Mouse (Mus musculus): ENCODE data around the gene Faim2. TPM values are rescaled to one million over a fixed set of nuclear protein-coding genes. Genes with fewer than 3 reads are reported as not detected.

Gene Faim2
- polyA plus RNA-seq, 1 experiment from 2014 or later: 1.5 TPM

DNA sequence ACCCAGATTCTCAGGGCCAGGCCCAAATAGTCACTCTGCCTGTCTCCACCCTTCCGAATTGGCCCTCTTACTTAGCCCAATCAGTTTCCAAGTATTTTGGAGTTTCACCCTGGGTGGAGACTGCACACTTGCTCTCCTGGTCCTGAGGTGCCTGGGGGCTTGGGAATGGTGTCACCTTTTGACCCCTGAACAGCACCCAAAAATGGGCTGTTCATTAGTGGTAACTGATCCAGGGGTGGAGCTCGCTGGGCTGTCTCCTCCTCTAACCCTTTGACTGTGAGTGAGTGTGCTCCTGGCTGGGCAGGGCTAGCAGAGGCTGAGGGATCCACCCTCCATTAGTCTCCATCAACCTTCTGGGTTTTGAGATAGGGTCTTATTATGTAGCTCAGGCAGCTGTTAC, 21.9 kb upstream of the Faim2 start:
- no peak for TF ChIP-seq CTCF (IDR thresholded peaks at IDR 0.05; ENCODE audit: low read depth)
- H3K4me2 ChIP-seq: no peak overlapping the region
- H3K27ac ChIP-seq (ENCODE audit: low read depth): no peak overlapping the region
- H3K9ac ChIP-seq: no peak overlapping the region
- WGBS: 48% methylated on average over 2 of the region's 2 CpGs
- no peaks in the 10 kb centered on the region for H3K27me3 ChIP-seq (ENCODE audit: insufficient read depth, low read length)
- DNase-seq: no peak
- H3K9me3 ChIP-seq (ENCODE audit: low read depth, low read length): no peaks in the 10 kb centered on the region
- no peak for ATAC-seq (ENCODE audit: insufficient read depth)
- no peaks in the 10 kb centered on the region for H3K36me3 ChIP-seq (ENCODE audit: insufficient read depth)
- H3K4me3 ChIP-seq (ENCODE audit: low read depth, low read length): no peak overlapping the region
- H3K4me1 ChIP-seq (ENCODE audit: insufficient read depth): no peaks in the 10 kb centered on the region

DNA sequence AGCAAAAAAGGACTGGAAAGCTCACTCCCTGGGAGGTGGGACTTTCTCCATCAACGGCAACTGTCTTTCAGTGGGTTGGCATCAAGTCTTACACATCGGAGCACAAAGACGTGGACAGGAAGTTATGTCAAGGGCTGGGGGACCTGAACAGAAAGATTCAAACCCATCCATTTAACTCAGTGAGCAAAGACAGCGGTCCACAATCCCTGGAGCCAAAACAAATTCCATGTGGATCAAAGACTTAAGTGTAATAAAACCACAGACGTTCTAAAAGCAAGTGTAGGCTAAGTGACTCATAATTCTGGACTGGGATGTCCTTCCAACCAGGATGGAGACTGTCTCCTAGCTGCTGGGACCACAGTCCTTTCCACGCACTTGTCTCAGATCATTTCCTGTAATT, 19.8 kb upstream of the Faim2 start:
- no peak overlapping the region for H3K4me3 ChIP-seq (ENCODE audit: low read depth, low read length)
- no peaks in the 10 kb centered on the region for H3K36me3 ChIP-seq (ENCODE audit: insufficient read depth)
- TF ChIP-seq CTCF (IDR thresholded peaks at IDR 0.05; ENCODE audit: low read depth): no peak
- H3K9me3 ChIP-seq (ENCODE audit: low read depth, low read length): no peaks in the 10 kb centered on the region
- no peaks in the 10 kb centered on the region for H3K4me1 ChIP-seq (ENCODE audit: insufficient read depth)
- ATAC-seq (ENCODE audit: insufficient read depth) (no peak), DNase-seq (no peak)
- H3K4me2 ChIP-seq: no peak overlapping the region
- 62% methylated on average over 6 of the region's 6 CpGs for WGBS
- H3K27ac ChIP-seq (ENCODE audit: low read depth): no peak overlapping the region
- no peaks in the 10 kb centered on the region for H3K27me3 ChIP-seq (ENCODE audit: insufficient read depth, low read length)
- no peak overlapping the region for H3K9ac ChIP-seq

DNA sequence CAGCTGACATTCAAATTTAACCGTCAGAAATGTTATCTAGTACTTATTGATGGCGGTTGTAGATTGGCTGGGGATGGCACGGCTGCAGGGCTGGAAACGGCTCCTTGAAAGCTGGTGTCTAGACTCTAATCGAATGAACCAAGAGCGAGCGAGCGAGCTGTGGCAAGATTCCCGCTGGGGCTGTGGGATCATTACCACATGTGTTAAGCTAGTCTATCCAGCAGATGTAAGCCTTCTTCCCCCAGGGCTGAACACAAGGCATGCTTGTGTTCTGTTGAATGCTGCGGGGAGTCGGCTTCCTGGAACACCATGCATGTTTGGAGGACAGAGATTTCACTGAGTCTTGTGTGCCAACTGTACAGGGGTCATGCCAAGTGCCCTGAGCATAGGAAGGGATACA, 18.6 kb upstream of the Faim2 start:
- no peak for ATAC-seq (ENCODE audit: insufficient read depth)
- DNase-seq: peak; percentile 28
- no peak overlapping the region for H3K4me3 ChIP-seq (ENCODE audit: low read depth, low read length)
- H3K36me3 ChIP-seq (ENCODE audit: insufficient read depth): no peaks in the 10 kb centered on the region
- TF ChIP-seq CTCF (IDR thresholded peaks at IDR 0.05; ENCODE audit: low read depth): no peak
- no peaks in the 10 kb centered on the region for H3K27me3 ChIP-seq (ENCODE audit: insufficient read depth, low read length)
- H3K9me3 ChIP-seq (ENCODE audit: low read depth, low read length): no peaks in the 10 kb centered on the region
- no peak overlapping the region for H3K27ac ChIP-seq (ENCODE audit: low read depth)
- no peaks in the 10 kb centered on the region for H3K4me1 ChIP-seq (ENCODE audit: insufficient read depth)
- H3K4me2 ChIP-seq: no peak overlapping the region
- WGBS: 61% methylated on average over 11 of the region's 11 CpGs
- H3K9ac ChIP-seq: no peak overlapping the region

DNA sequence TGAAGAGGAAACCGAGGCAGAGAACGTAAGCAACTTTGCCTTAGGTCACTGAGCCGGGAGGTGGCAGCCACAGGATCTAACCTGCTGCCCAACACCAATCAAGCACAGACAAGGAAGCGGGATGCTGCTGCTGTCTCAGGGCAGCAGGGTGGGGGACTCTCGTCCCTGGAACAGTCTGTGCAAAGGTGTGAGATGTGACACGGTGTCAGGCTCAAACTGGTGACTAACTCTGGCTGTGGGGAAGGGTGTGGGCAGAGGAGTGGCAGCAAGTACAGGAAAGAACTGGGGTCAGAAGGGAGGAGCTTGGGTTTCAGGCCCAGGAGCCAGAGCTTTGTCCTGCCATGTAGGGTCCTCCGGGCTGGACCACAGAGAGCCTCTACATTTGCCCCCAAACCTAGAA, 16.1 kb upstream of the Faim2 start:
- Histone ChIP-seq H3K36me3 (ENCODE audit: insufficient read depth) (no peaks in the 10 kb centered on the region), H3K27me3 (ENCODE audit: insufficient read depth, low read length) (no peaks in the 10 kb centered on the region), H3K9ac (no peak overlapping the region), H3K4me3 (ENCODE audit: low read depth, low read length) (no peak overlapping the region), H3K4me2 (no peak overlapping the region), H3K27ac (ENCODE audit: low read depth) (no peak overlapping the region), H3K4me1 (ENCODE audit: insufficient read depth) (no peaks in the 10 kb centered on the region), H3K9me3 (ENCODE audit: low read depth, low read length) (no peaks in the 10 kb centered on the region)
- ATAC-seq (ENCODE audit: insufficient read depth) (no peak), DNase-seq (no peak)
- no peak for TF ChIP-seq CTCF (IDR thresholded peaks at IDR 0.05; ENCODE audit: low read depth)
- WGBS: 40% methylated on average over 7 of the region's 7 CpGs

DNA sequence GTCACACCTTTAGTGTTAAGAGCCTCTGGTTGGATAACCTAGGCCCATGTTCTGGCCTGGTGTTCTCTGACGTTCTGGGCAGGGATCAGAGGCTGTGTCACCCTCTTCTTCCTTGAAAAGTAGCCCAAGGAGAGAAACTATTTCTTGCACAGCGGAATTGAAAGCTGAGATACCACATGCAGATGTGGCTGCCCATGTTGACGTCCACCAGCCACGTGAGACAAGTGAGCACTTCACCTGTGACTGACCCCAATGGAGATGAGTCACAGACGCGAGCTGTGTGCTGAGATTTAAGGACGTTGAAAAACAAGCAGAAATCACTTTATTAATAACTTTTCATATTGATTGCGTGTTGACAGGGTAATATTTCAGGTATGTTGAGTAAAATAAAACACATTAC, 11.9 kb upstream of the Faim2 start:
- Histone ChIP-seq H3K27me3 (ENCODE audit: insufficient read depth, low read length) (no peaks in the 10 kb centered on the region), H3K4me2 (no peak overlapping the region), H3K4me3 (ENCODE audit: low read depth, low read length) (no peak overlapping the region), H3K27ac (ENCODE audit: low read depth) (no peak overlapping the region), H3K9me3 (ENCODE audit: low read depth, low read length) (no peaks in the 10 kb centered on the region), H3K36me3 (ENCODE audit: insufficient read depth) (no peaks in the 10 kb centered on the region), H3K4me1 (ENCODE audit: insufficient read depth) (no peaks in the 10 kb centered on the region), H3K9ac (no peak overlapping the region)
- DNase-seq (no peak), ATAC-seq (ENCODE audit: insufficient read depth) (no peak)
- WGBS: 41% methylated on average over 8 of the region's 8 CpGs
- no peak for TF ChIP-seq CTCF (IDR thresholded peaks at IDR 0.05; ENCODE audit: low read depth)

DNA sequence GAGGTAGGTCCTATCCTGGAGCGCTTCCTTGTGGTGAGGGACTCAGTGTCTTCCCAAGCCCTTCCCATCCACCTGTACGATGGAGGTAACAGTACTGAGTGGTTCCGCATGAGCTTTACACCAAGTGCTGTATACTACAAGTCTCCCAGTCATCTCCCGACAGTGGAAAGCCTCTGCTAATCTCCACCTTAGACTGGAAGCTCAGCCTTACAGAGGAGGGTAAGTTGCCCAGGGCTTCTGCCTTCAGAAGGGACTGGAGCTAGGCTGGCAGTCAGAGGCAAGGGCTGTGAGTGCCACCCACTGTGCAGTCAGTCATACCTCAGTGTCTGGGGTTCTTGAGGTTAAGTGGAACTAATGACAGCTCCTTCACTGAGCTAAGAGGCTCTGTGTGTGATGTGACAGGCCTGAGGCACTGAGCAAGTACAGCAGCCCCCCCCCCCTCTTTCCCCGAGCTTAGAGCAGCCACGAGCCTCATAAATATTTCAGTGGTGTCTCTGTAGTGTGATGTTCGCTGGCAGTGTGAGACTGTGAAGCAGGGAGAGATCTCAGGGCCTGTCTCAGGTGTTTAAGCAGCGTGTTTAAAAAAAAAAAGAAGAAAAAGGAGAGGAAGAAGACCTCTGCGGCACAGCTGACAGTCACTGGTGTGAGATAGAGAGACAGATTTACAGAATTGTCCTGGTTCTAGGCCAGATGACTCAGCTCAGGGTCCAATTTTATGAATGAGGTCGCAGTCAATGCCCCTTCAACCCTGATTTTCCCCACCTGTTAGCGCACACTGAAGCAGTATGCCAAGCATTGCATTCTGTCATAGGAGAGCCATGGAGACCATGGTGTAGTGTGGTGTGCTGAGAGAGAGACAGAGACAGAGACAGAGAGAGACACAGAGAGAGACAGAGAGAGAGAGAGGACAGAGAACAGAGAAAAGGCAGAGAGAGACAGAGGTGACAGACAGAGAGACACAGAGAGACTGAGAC, 9.2 kb upstream of the Faim2 start:
- DNase-seq: no peak
- Histone ChIP-seq H3K4me3 (ENCODE audit: low read depth, low read length) (no peak overlapping the region), H3K9ac (no peak overlapping the region), H3K4me1 (ENCODE audit: insufficient read depth) (no peaks in the 10 kb centered on the region), H3K36me3 (ENCODE audit: insufficient read depth) (no peaks in the 10 kb centered on the region), H3K27me3 (ENCODE audit: insufficient read depth, low read length) (no peaks in the 10 kb centered on the region), H3K27ac (ENCODE audit: low read depth) (no peak overlapping the region), H3K9me3 (ENCODE audit: low read depth, low read length) (no peaks in the 10 kb centered on the region), H3K4me2 (no peak overlapping the region)
- WGBS: 46% methylated on average over 11 of the region's 11 CpGs
- no peak for TF ChIP-seq CTCF (IDR thresholded peaks at IDR 0.05; ENCODE audit: low read depth)
- no peak for ATAC-seq (ENCODE audit: insufficient read depth)

DNA sequence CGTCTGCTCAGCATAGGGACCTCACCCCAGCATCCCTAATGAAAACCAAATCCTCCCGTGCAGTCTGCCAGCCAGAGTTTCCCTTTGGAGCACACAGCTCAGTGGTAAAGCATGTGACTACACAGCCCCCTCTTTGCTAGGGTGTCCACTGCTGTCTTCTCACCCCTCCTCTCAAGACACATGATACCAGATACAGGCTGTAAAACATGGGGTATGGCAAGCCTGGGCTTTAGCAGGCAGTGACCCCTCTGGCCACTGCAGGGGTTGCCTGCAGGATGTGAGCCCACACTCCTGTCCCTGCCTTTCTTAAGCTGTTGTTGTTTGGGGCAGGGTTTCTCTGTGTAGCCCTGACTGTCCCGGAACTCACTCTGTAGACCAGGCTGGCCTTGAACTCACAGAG, 4.1 kb upstream of the Faim2 start:
- peaks cover 7% of the 10 kb centered on the region; the same call in 1 of the 2 replicates for H3K4me1 ChIP-seq (ENCODE audit: insufficient read depth)
- no peaks in the 10 kb centered on the region for H3K36me3 ChIP-seq (ENCODE audit: insufficient read depth)
- no peak for DNase-seq
- H3K27ac ChIP-seq (ENCODE audit: low read depth): no peak overlapping the region
- 0 out of 2 replicates have a peak, but pooled peaks have one; percentile 23 for TF ChIP-seq CTCF (IDR thresholded peaks at IDR 0.05; ENCODE audit: low read depth)
- H3K9me3 ChIP-seq (ENCODE audit: low read depth, low read length): no peaks in the 10 kb centered on the region
- no peak for ATAC-seq (ENCODE audit: insufficient read depth)
- 60% methylated on average over 3 of the region's 3 CpGs for WGBS
- H3K4me3 ChIP-seq (ENCODE audit: low read depth, low read length): no peak overlapping the region
- H3K27me3 ChIP-seq (ENCODE audit: insufficient read depth, low read length): peaks cover 3% of the 10 kb centered on the region; the same call in 1 of the 2 replicates
- H3K4me2 ChIP-seq: no peak overlapping the region
- H3K9ac ChIP-seq: no peak overlapping the region
